Mouse (Mus musculus) lung, postnatal 10 days (tissue): Measurements from ENCODE around the gene Pabpn1l.

Experiments
- DNase-seq: peaks from one replicate; pipeline ENCODE4 v3.0.0; 2021

Gene Pabpn1l

GRCm38 (mm10) chr8:122616181-122616905 lies 6.2 kb downstream of the Pabpn1l start:
- peak; percentile 68 for DNase-seq

DNA sequence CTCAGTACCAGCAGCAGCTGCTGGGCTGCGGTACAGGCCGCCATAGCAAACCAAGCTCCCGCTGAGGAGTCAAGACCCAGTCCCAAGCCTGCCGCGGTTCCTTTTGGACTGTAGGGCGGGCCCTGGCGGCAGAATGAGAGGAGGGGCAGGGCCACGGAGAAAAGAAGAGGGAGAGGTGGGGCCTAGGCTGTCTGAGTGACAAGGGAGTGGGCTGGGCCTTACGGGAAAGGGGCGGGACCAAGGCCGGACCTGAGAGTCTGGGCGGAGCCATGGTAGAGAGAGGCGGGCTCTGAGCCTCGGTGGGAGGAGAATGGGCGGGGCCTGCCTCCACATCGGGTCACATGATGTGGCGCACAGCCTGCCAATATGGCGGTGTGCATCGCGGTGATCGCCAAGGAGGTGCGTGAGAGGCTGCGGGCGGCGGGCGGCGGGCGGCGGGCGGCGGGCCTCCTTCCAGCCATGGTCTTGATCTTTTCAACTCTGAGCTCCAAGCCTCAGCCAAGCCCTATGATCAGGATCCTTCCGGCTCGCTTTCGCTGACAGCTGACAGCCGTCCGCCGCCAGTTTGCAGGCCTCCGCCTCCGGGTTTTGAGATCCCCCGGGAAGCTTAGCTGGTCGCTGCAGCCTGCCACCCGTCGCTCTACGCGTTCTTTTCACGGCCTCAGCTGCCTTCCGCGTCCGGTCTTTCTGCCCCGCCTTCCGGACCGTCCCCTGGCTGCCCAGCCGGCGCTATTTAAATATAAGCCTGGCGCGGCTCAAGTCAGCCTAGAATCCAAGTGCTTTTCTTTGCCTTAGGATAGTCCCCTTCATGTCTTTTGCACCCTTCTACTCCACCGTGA lies 11.0 kb downstream of the Pabpn1l start, which contains the start of the genes Galns and Trappc2l:
Galns (minus strand) TSS at position 169 of the 839 bp plus-strand sequence.
Trappc2l (plus strand) TSS at position 346 of the 839 bp plus-strand sequence.
- peak; percentile 97 for DNase-seq

DNA sequence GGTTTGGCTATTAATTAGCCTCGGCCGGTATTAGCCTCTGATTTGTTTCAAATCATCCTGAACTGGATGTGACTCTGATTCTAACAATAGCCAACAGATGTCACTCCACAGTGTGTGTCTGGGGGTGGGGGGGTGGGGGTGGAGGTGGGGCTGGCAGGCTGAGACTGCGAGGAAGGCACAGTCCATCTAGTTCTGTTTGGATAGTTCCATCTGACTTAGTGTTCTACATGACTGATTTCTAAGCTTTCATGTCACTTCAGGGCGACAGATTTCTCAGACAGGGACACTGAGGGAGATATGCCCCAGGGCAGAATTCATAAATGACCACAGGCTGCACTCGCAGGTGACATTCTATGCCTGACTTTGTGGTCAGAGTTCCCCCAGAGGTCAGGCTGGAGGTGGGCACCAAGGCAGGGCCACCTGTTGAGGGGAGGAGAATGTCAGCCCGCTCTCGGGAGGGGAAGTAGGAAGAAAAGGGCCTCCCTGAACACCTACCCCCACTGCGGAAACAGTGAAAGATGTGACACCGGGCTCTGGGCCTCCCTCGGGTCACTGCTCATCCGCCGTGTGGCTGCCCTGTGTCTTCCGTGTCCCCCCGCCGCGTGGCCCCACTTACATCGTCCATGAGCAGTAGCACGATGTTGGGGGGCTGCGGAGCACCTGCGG lies 11.8 kb downstream of the Pabpn1l start:
- no peak for DNase-seq

DNA sequence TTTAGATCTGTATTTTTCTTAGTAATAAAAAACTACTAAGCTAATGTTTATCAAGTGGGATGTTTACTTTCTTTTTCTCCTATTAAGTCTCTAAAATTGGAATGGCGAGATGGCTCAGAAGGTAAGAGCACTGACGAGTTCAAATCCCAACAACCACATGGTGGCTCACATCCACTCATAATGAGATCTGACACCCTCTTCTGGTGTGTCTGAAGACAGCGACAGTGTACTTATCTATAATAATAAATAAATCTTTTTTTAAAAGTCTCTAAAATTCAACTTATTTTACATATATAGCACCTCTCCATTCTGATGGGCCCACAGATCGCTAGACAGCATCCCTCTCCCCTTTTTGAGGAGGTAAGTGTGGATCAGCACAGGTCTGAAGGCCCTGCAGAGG lies 12.3 kb downstream of the Pabpn1l start:
- no peak for DNase-seq

GRCm38 (mm10) chr8:122606810-122607209 lies 15.7 kb downstream of the Pabpn1l start:
- DNase-seq: no peak

DNA sequence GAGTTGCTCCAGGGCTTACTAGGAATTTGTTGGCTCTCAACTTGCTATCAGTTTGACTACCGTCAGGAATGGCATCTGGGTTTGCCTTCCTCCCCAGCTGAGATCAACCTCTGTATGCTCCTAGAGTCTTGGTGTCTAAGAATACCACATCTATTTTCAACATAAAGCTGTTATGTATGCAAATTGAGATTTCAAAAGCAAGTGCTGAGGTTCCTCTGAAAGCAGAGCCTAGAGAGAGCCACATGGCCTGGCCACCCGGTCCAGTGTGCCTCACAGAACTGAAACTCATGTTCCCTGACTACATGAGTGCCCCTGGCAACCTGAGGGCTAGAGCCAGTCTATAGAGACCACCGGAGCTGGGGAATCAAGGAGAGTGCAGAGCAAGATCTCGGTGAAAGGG lies 17.2 kb downstream of the Pabpn1l start:
- DNase-seq: no peak

DNA sequence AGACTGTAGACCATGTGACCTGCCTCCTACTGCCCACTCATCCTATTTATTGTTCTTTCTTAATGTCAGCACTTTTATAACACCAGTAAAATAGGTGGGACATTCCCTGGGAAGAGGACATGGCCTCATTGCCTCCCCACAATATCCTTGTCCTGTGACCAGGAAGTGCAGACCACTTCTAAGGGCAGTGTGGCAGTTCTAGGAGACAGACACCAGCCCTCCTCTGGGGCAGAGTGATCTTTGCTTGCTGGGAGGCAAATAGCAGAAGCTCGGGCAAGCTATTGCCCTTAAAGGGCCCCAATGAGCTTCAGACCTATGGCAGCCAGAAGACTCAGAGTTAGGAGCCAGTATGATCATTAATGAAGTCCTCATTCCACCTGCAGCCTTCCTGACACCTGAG lies 17.9 kb downstream of the Pabpn1l start:
- DNase-seq: no peak

DNA sequence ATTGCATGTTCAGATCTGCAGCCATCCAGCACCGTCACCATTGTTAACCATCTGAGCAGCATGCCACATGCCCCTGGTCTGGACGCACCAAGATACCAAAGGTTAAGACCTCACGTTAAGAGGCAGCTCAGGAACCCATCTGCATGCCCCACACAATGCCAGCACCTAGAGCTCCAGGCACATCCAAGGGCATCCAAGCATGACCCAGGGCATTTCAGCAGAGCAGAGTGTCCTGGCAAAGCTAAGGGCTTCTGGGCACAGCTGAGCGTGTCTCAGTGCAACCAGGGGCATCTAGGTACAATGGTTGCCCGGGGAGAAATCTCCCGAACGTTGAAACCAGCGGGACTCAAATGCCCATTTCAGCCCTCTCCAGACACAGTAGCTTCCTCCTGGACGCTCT lies 21.9 kb downstream of the Pabpn1l start:
- no peak for DNase-seq

- no peak for DNase-seq
Measured at GRCm38 (mm10) chr8:122596031-122596430, 26.5 kb downstream of the Pabpn1l start.

- DNase-seq: no peak
Measured at GRCm38 (mm10) chr8:122593783-122594507, 28.6 kb downstream of the Pabpn1l start.

GRCm38 (mm10) chr8:122593240-122593639 lies 29.3 kb downstream of the Pabpn1l start:
- no peak for DNase-seq

DNA sequence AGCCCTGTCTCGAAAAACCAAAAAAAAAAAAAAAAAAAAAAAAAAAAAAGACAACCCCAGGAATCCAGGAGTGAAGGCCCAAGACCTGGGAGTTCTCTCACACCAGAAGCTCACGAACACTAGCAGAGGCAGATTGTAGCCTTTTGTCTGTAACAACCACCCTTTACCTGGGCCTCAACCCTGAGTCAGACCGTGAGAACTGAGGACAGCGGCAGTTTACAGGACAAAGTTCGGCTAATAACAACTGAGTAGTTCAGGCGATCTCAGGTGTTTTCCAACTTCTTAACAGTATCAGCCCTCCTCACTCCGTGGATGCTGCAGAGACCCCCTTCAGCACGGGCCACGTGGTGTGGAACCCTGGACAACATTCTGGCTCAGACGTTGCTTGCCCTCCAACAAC lies 35.8 kb downstream of the Pabpn1l start:
- DNase-seq: no peak

DNA sequence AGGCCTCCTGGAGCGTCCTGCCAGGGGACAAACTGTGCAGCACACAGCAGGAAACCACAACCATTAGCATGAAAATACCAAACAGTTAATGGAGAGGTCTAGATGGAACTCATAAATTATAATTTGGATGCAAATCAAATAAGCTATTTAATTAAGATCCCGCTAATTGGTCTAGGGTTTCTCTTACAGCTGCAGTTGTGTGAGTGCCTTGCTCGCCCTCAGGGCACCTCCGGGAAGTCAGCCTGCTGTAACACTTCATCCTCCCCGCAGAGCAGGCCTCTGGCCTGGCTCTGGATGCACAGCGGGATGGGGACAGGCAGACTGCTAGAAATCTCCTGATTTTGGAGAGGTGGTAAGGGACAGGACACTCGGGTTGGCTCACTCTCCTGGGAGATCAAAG lies 36.4 kb downstream of the Pabpn1l start:
- no peak for DNase-seq

- no peak for DNase-seq
Measured at GRCm38 (mm10) chr8:122585411-122585891, 37.1 kb downstream of the Pabpn1l start.

DNA sequence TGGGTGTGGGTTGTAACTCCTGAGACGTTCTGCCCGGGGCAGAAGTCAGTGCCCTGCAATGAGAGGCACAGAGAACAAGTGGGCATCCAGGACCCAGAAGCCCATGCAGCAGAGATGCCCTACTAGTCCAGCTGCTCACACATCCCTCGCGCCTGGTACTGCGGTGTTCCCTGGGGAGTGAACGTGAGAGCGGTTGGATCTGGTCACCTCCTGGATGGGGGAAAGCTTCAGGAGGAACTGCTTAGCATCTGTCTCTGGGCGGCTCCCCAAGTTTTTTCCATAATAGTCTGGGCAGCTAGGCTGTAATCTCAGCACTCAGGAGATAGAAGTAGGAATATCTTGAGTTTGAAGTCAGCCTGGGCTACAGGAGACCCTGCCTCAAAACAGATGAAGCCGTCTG lies 37.6 kb downstream of the Pabpn1l start:
- DNase-seq: no peak

DNA sequence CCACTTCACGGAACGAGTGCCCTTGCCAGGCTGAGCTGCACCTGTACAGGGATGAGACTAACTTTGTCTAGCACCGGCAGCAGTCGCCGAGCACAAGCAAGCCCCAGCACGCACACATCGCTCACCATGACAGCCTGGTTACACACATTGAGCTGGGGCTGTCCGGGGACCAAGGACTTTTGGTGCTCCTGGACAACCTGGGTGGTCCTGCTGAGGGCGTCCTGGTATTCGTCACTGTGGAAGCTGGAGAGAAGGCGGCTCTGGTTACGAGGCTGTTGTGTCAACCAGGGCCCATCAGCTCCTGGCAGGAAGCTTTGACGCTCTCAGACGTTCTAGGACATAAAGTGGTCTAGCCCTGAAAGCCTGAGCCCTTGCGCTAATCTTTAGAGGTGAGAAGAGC lies 41.6 kb downstream of the Pabpn1l start:
- DNase-seq: no peak

DNA sequence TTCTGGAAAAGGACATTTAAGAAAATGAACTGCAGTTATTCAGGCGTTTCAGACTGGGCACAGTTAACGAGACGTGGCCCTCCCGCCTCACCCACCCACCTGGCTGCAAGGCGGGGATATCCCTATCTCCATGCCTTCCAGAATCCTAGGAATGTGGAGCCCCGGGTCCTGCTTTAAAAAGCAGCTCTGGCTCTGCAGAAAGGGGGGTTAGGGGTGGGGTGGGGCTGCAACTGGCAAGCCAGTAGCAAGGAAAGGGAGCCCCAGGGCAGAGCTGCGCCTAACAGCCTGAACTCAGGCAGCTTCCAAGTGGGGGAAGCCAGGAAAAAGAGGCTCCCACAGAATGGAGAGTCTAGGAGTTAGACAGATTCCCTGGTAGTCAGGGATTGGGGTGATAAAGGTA lies 43.3 kb downstream of the Pabpn1l start:
- DNase-seq: no peak

DNA sequence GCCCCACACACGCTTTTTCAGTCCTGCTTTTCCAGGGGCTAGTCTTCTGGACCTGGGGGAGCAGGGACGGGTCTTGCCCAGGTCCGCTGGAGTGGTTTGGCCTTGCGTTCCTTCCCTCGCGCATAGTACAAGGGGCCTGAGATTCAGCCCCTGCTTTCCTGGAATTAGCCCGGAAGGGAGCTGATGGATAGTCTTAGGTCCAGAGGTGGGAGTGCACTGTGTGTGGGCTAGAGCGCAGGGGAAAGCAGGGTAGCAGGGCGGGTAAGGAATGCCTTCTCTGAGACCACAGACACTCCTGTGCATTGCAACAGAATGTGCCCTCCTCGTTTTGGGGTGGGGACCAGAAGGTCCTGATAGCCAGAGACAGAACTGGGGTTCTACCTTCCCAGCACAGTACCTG lies 45.4 kb downstream of the Pabpn1l start:
- no peak for DNase-seq

DNA sequence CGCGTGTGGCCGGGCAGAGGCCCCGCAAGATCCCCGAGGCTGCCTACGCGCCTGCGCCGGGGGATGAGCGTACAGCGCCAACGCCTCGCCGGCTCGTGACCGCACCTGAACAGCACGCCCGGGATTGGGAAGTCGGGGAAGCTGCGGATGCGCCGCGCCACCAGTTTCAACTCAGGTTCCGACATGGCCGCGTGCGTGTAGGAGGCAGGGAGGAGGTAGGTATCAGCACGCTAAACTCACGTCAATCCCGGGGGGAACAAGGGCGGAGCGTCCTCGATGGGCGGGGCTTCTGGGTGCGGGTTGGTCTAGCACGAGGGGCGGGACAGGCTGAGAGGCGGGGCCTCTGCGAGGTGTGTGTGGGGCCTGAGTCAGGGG lies 45.9 kb downstream of the Pabpn1l start, which contains the start of gene Aprt:
Aprt (minus strand) TSS at position 262 of the 375 bp plus-strand sequence.
- peak; percentile 97 for DNase-seq

GRCm38 (mm10) chr8:122575735-122576647 lies 46.5 kb downstream of the Pabpn1l start:
- no peak for DNase-seq

DNA sequence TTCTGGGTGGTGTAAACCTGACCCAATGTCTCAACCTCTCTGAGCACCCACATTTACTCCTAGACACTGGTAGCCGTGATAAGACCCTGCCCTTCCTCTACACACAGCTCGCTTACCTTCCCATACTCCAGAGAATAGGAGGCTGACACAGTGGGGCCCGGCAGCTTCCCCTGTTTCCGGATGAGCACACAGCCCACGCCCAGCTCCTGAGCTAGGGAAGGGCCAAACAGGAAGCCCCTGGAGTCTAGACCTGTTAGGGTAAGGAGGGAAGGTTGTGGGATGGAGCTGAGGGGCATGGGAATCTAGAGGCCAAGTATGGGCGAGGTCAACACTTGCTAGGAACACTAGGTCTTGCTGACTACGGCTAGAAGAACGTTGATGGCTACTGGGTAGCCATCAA lies 47.3 kb downstream of the Pabpn1l start:
- DNase-seq: no peak
